Mouse (Mus musculus) stomach, embryonic 15.5 days (tissue): ENCODE results near the gene Myl6. TPM values are rescaled to one million over a fixed set of nuclear protein-coding genes. Genes with fewer than 3 reads are reported as not detected.
"Not testable (repeated sequence)": the region's sequence is repeated elsewhere in the genome, so short reads cannot be mapped to it uniquely, and the experiment has no call there.

Source experiments
- ATAC-seq: fragments of 200-750 bp; cut with Nextera tagmentation; 2 replicates; pipeline ENCODE4 v1.8.0; 2017; ENCODE audit warnings: low read depth, moderate number of reproducible peaks, moderate TSS enrichment; ENCODE audit not compliant: insufficient read depth, low FRiP score
- H3K27ac ChIP-seq: fragments of 300-500 bp; sonication (generic); 2 replicates; pipeline ENCODE4 v1.5.1; 2015; ENCODE audit warnings: mild to moderate bottlenecking, inconsistent platforms
- H3K27me3 ChIP-seq: fragments of 300-500 bp; sonication (generic); replicated peaks from 2 replicates; pipeline ENCODE4 v1.6.1; 2015; ENCODE audit warnings: inconsistent platforms
- H3K36me3 ChIP-seq: fragments of 300-500 bp; sonication (generic); 2 replicates; pipeline ENCODE4 v1.6.1; 2015; ENCODE audit warnings: inconsistent platforms
- H3K4me1 ChIP-seq: fragments of 300-500 bp; sonication (generic); 2 replicates; pipeline ENCODE4 v1.6.1; 2015; ENCODE audit warnings: inconsistent platforms
- H3K4me2 ChIP-seq: fragments of 300-500 bp; sonication (generic); 2 replicates; pipeline ENCODE4 v1.6.1; 2015; ENCODE audit warnings: mild to moderate bottlenecking, inconsistent platforms
- H3K4me3 ChIP-seq: fragments of 300-500 bp; sonication (generic); replicated peaks from 2 replicates; pipeline ENCODE4 v1.5.1; 2015; ENCODE audit warnings: inconsistent platforms
- H3K9ac ChIP-seq: fragments of 300-500 bp; sonication (generic); 2 replicates; pipeline ENCODE4 v1.6.1; 2015; ENCODE audit warnings: inconsistent platforms
- H3K9me3 ChIP-seq: fragments of 300-500 bp; sonication (generic); 2 replicates; pipeline ENCODE4 v1.6.1; 2016; ENCODE audit warnings: inconsistent platforms
- WGBS: fragments of 180-500 bp; shearing (Covaris S2); methylation state at CpG from one replicate; pipeline ENCODE4 v1.1.7; 2015; 5-methylcytosine and 5-hydroxymethylcytosine counted together
- polyA plus RNA-seq: library from polyadenylated mRNA; unstranded; fragments of >200 nt; fragmentation: Nextera tagmentation; extraction: Ambion mirVana; gene quantifications from 2 replicates; pipeline ENCODE4 v1.2.1, GENCODE M21; 2015

Gene Myl6
- polyA plus RNA-seq, 1 experiment from 2014 or later: 1,838 TPM

DNA sequence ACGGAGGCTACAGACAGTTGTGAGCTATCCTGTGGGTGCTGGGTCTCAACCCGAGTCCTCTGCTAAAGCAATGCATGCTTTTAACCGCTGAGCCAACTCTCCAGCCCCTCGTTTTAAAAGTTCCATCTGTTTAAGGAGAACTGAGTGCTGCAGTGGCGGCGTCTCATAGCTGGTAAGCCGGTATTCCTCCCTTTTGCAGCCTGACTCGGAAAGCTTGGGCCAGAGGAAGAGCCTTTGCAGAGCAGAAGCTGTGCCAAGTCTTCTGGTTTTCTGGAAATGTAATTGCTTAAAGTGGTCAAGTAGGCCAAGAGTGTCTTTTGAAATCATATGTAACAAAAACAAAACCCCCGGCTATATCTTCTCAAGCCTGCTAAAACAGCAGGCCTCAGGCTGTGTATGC lies 14.3 kb upstream of the Myl6 start:
- no peak overlapping the region for H3K4me3 ChIP-seq
- no peaks in the 10 kb centered on the region for H3K9me3 ChIP-seq
- H3K4me2 ChIP-seq: no peak overlapping the region
- H3K9ac ChIP-seq: no peak overlapping the region
- no peaks in the 10 kb centered on the region for H3K27me3 ChIP-seq
- H3K36me3 ChIP-seq: peaks cover 8% of the 10 kb centered on the region
- WGBS: 55% methylated on average over 9 of the region's 9 CpGs
- peak overlapping the region; percentile 74 for H3K27ac ChIP-seq
- ATAC-seq: no peak
- H3K4me1 ChIP-seq: peaks cover 6% of the 10 kb centered on the region; the same call in 1 of the 2 replicates

DNA sequence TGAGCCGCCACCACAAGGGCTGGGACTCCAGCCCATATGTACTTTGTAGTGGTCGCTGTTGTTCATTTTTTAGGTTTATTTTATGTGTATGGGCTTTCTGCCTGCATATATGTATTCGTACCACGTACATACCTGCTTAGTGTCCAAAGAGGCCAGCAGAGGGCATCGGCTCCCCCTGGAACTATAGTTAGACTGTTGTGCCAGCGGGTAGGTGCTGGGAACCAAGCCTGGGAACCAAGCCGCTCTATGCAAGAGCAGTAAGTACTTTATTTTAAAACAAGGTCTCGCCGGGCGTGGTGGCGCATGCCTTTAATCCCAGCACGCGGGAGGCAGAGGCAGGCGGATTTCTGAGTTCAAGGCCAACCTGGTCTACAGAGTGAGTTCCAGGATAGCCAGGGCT lies 12.0 kb upstream of the Myl6 start:
- Histone ChIP-seq H3K36me3 (no peaks in the 10 kb centered on the region), H3K4me3 (no peak overlapping the region), H3K4me2 (no peak overlapping the region), H3K9me3 (no peaks in the 10 kb centered on the region), H3K9ac (no peak overlapping the region), H3K27me3 (no peaks in the 10 kb centered on the region), H3K4me1 (peaks cover 6% of the 10 kb centered on the region; the same call in 1 of the 2 replicates), H3K27ac (no peak overlapping the region)
- ATAC-seq: no peak
- 95% methylated on average over 14 of the region's 14 CpGs for WGBS

DNA sequence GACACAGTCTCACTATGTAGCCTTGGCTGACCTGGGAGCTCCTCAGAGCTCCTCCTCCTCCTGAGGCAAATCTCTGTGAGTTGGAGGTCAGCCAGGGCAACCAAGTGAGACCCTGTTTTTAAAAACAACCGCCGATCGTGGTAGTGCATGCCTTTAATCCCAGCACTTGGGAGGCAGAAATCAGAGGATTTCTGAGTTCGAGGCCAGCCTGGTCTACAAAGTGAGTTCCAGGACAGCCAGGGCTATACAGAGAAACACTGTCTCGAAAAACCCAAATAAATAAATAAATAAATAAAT lies 11.4 kb upstream of the Myl6 start:
- not testable (repeated sequence) for H3K4me1 ChIP-seq, H3K9me3 ChIP-seq, H3K27ac ChIP-seq, H3K27me3 ChIP-seq, H3K4me3 ChIP-seq, H3K36me3 ChIP-seq, H3K4me2 ChIP-seq, H3K9ac ChIP-seq, ATAC-seq
- WGBS: 80% methylated on average over 5 of the region's 5 CpGs

DNA sequence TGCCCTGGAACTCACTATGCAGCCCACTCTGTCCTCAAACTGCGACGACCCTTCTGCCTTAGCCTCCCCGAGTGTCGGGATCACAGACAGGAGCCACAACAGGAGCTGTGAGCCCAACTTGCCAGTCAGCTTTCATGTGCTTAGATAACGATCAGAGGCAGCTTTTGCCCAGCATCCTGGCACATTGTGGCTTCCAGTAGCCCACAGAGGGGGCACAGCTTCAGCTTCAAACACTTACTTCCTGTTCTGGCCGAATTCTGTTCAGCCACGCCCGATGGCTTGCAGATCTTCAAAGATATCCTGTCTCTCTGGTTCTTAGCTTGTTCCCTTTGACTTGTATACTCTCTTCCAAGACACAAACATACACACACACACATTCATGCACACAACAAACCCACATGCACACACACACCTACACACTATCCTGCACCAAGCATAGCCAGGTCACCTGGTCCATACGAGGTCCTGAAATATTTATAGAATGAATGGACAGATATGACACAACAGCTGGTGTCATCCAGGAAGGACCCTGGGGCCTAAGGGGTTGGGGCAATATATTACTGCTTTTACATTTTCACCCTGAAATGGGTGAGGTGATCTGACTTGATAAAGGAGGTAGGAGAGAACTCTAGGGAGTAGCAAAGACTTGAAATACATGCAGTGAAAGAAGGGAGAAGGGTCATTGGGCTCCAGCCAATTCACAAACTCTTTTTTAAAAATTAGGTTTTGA lies 10.9 kb upstream of the Myl6 start:
- Histone ChIP-seq H3K27ac (no peak overlapping the region), H3K4me3 (no peak overlapping the region), H3K4me1 (peaks cover 6% of the 10 kb centered on the region; the same call in 1 of the 2 replicates), H3K4me2 (no peak overlapping the region), H3K36me3 (no peaks in the 10 kb centered on the region), H3K27me3 (no peaks in the 10 kb centered on the region), H3K9ac (no peak overlapping the region), H3K9me3 (no peaks in the 10 kb centered on the region)
- 60% methylated on average over 9 of the region's 9 CpGs for WGBS
- ATAC-seq: no peak

DNA sequence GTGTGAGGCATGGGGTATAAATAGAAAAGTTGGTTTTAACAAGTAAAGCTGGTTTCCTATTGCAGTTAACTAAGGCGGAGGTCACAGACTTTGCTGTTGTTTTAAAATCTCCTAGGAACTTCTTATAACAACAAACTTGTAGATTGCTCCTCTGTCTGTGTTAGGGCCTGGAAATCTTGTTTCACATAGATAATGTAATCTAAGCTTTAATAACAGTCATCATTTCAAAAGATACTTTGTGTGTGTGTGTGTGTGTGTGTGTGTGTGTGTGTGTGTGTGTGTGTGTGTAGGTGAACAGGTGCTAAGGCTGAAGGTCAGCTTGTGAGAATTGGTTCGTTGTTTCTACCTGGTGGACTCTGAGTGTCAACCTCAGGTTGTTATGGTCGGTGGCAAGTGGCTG lies 10.1 kb upstream of the Myl6 start:
- Histone ChIP-seq H3K4me1 (peaks cover 6% of the 10 kb centered on the region; the same call in 1 of the 2 replicates), H3K4me2 (no peak overlapping the region), H3K9me3 (no peaks in the 10 kb centered on the region), H3K4me3 (no peak overlapping the region), H3K27ac (no peak overlapping the region), H3K27me3 (no peaks in the 10 kb centered on the region), H3K9ac (no peak overlapping the region), H3K36me3 (no peaks in the 10 kb centered on the region)
- no peak for ATAC-seq
- 80% methylated on average over 3 of the region's 3 CpGs for WGBS

DNA sequence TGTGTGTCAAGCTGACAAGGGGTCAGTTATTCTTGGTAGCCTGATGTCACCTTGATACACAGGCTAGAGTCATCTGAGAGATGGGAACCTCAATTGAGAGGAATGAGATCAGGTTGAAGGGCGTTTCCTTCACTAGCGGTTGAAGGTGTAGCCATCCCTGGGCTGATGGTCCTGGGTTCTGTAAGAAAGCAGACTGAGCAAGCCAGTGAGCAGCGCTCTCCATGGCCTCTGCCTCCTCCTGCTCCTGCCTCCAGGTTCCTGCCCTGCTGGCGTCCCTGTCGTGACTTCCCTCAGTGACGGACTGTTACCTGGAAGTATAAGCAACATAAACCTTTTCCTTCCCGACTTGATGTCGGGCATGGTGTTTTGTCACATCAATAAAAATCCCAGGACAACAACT lies 9.6 kb upstream of the Myl6 start:
- Histone ChIP-seq H3K4me2 (no peak overlapping the region), H3K4me3 (no peak overlapping the region), H3K36me3 (no peaks in the 10 kb centered on the region), H3K9ac (no peak overlapping the region), H3K9me3 (no peaks in the 10 kb centered on the region), H3K4me1 (peaks cover 6% of the 10 kb centered on the region; the same call in 1 of the 2 replicates), H3K27ac (no peak overlapping the region), H3K27me3 (no peaks in the 10 kb centered on the region)
- WGBS: 75% methylated on average over 8 of the region's 8 CpGs
- ATAC-seq: no peak

DNA sequence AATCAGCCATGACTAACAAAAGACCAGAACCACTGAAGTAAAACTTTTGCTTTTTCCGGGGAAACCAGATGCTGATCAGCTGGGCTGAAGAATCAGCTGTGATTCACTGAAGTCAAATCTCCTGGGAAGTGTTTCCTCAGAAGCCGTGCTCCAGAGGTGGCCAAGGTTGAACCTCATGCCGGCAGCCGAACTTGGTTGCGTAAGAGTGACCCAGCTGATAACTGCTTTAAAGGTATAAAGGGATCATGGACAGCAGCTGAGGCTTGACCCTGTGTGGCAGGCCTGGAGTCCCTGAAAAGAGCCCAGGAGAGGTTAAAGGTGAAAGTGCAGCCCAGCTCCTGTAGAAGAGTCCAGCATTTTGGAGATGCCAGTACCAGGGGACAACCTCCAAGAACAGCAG lies 8.4 kb upstream of the Myl6 start:
- Histone ChIP-seq H3K9me3 (no peaks in the 10 kb centered on the region), H3K9ac (no peak overlapping the region), H3K4me3 (no peak overlapping the region), H3K4me2 (no peak overlapping the region), H3K27ac (no peak overlapping the region), H3K36me3 (no peaks in the 10 kb centered on the region), H3K27me3 (no peaks in the 10 kb centered on the region), H3K4me1 (peaks cover 12% of the 10 kb centered on the region)
- no peak for ATAC-seq
- WGBS: 67% methylated on average over 5 of the region's 5 CpGs

DNA sequence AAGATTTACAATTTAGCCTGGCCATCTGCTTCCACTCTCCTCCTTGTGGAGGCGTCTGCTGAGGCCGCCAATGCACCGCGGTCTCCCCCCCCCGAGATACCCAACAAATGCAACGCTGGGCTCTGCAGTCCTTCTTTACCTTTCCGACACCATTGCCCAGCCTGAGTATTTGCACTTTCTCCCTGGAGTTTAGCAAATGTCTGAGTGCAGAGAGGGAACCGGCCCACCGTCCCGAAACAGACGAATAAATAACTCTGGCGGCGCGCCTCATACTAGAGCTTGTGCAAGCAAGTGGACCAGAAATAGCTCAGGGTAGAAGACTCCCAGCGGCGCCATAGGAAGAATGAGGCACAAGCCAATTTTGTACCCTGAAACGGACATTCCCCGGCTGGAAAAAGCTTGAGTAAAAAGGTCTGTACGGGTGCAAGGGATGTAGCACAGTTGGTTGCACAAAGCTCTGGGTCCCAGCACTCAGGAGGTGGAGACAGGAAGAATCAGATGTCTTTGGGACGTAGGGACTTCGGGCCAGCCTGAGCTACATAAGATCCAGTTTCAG lies 5.2 kb upstream of the Myl6 start:
- under 1% methylated on average over 21 of the region's 21 CpGs for WGBS
- H3K9ac ChIP-seq: peak overlapping the region; percentile 26; the same call in 1 of the 2 replicates
- H3K4me3 ChIP-seq: peak overlapping the region; percentile 51
- no peaks in the 10 kb centered on the region for H3K9me3 ChIP-seq
- H3K4me1 ChIP-seq: peaks cover 22% of the 10 kb centered on the region
- peak; percentile 6 for ATAC-seq
- H3K4me2 ChIP-seq: peak overlapping the region; percentile 68
- no peaks in the 10 kb centered on the region for H3K27me3 ChIP-seq
- H3K36me3 ChIP-seq: no peaks in the 10 kb centered on the region
- H3K27ac ChIP-seq: peak overlapping the region; percentile 78

DNA sequence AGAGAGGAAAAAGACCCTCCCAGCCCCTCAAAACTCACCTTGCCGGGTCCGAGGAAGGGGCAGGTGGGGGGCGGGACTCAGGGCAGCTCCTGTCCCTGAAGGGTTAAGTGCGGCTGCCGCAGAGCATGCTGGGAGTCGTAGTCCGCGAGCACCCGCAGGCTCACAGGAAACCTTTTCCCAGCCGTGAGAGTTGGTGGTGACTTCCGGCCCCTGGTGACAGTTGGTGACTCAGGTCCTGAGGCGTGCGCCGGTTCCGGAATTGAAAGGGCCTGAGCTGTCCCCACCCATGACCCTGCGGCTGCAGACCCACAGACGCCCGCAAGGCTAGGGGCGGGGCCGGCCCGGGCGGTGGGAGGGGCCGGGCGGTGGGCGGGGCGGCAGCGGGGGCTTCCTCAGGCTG lies 4.6 kb upstream of the Myl6 start, which contains the start of gene Myl6b:
Gene Myl6b (minus strand): TSS at position 96 of the 400 bp plus-strand sequence.
- peak within 1 kb of the TSS; percentile 78 for H3K27ac ChIP-seq
- H3K4me2 ChIP-seq: peak within 1 kb of the TSS; percentile 68
- ATAC-seq: peak; percentile 92
- peak within 1 kb of the TSS; percentile 51 for H3K4me3 ChIP-seq
- no peaks in the 10 kb centered on the region for H3K36me3 ChIP-seq
- H3K9me3 ChIP-seq: no peaks in the 10 kb centered on the region
- H3K27me3 ChIP-seq: no peaks in the 10 kb centered on the region
- H3K9ac ChIP-seq: peak within 1 kb of the TSS; percentile 26; the same call in 1 of the 2 replicates
- peaks cover 22% of the 10 kb centered on the region for H3K4me1 ChIP-seq
- WGBS: 0% methylated on average over 27 of the region's 27 CpGs

DNA sequence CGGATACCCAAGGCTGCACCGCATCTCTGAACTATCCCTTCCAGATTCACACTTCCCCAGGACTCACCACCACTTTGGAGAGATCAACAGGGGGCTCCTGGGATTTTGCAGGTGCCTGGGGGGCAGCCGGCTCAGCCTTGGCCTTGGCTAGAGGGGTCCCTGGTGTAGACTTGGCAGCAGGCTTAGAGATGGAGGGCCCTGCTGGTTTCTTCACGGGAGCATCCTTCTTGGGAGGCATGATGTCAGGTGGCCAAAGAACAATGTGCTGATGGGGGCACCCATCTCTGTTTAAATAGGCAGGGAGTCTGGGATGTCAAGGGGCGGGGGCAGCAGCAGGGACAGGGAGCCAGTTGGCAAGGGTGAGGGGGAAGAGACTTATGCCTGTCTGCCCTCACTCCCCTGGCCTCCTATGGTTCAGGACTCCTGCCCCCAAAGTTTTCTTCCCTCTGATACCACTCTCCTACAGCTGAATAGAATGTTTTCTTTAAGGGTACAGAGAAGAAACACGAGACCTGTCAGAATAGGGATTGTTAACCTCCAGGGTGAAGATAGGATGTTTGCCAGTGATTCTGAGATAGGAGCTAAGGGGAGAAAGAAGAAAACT lies 3.3 kb upstream of the Myl6 start:
- H3K4me2 ChIP-seq: no peak overlapping the region
- H3K27me3 ChIP-seq: no peaks in the 10 kb centered on the region
- H3K4me1 ChIP-seq: peaks cover 22% of the 10 kb centered on the region
- H3K9me3 ChIP-seq: no peaks in the 10 kb centered on the region
- ATAC-seq: no peak
- no peak overlapping the region for H3K9ac ChIP-seq
- WGBS: 32% methylated on average over 6 of the region's 6 CpGs
- no peaks in the 10 kb centered on the region for H3K36me3 ChIP-seq
- H3K4me3 ChIP-seq: no peak overlapping the region
- no peak overlapping the region for H3K27ac ChIP-seq

DNA sequence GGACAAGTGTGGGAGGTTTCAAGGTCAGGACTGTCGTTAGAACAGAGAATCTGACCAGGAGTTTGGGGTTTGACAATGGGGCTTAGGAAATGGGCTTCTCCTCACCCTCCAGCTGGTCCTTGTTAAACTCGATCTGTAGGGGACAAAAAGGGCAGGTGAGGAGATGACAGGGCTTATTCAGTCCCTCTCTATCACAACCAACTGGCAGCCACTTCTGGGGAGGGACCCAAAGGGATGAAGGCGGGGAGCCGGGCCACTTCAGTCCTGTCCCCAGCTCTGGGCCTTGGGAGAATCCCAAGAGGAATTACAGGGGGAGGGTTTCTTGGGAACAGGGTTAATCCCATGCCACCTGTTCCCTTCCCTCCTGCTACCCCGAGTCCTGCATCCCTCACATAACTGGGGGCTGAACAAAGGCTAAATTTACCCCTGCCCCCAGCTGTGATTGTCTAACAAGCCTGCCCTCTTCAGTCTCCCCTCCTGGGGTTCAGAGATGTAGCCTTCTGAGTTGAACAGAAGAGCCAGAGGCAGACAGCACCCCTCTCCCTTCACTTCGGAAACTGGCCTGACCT lies 2.6 kb upstream of the Myl6 start:
- 41% methylated on average over 6 of the region's 6 CpGs for WGBS

DNA sequence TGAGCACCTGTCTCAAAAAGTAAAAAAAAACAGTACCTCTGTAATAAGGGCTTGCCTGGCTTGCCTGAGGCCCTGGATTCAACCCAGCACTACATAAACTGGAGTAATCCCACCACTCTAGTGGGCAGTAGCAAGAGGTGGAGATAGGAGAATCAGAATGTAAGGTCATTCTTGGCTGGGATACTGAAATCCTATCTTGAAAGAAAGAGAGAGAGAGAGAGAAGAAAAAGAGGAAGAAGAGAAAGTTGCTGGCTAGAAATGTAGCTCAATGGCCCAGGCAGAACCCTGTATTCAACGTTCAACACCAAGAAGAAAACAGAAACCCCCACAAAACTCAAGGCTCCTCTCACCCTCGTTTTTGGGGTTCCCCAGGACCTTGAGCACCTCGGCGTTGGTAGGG lies 2.0 kb upstream of the Myl6 start:
- H3K9me3 ChIP-seq: no peaks in the 10 kb centered on the region
- ATAC-seq: no peak
- no peaks in the 10 kb centered on the region for H3K27me3 ChIP-seq
- peaks cover 9% of the 10 kb centered on the region for H3K36me3 ChIP-seq
- H3K4me2 ChIP-seq: no peak overlapping the region
- no peak overlapping the region for H3K9ac ChIP-seq
- peaks cover 34% of the 10 kb centered on the region for H3K4me1 ChIP-seq
- H3K27ac ChIP-seq: no peak overlapping the region
- 70% methylated on average over 4 of the region's 4 CpGs for WGBS
- H3K4me3 ChIP-seq: no peak overlapping the region

More for the DNA sequence above, 2.6 kb upstream of the Myl6 start:
- H3K27me3 ChIP-seq: no peaks in the 10 kb centered on the region
- H3K4me3 ChIP-seq: no peak overlapping the region
- H3K4me1 ChIP-seq: peaks cover 27% of the 10 kb centered on the region
- no peak for ATAC-seq
- no peaks in the 10 kb centered on the region for H3K9me3 ChIP-seq
- H3K27ac ChIP-seq: no peak overlapping the region
- no peak overlapping the region for H3K4me2 ChIP-seq
- no peak overlapping the region for H3K9ac ChIP-seq
- H3K36me3 ChIP-seq: peaks cover 2% of the 10 kb centered on the region; the same call in 1 of the 2 replicates
